Mouse (Mus musculus) intestine, postnatal 0 days (tissue): Measurements from ENCODE around the gene Nicn1. TPM values are rescaled to one million over a fixed set of nuclear protein-coding genes. Genes with fewer than 3 reads are reported as not detected.

Experiments
- ATAC-seq: fragments of 200-750 bp; cut with Nextera tagmentation; 2 replicates; pipeline ENCODE4 v1.8.0; 2017; ENCODE audit warnings: mild to moderate bottlenecking, moderate TSS enrichment, moderate library complexity
- H3K27ac ChIP-seq: fragments of 300-500 bp; sonication (generic); 2 replicates; pipeline ENCODE4 v1.5.1; 2014; ENCODE audit warnings: mild to moderate bottlenecking, low read depth, low read length, moderate library complexity
- H3K27me3 ChIP-seq: fragments of 300-500 bp; sonication (generic); replicated peaks from 2 replicates; pipeline ENCODE4 v1.6.1; 2014; ENCODE audit warnings: low read length, mixed read lengths; ENCODE audit not compliant: control insufficient read depth, insufficient read depth
- H3K36me3 ChIP-seq: fragments of 300-500 bp; sonication (generic); 2 replicates; pipeline ENCODE4 v1.6.1; 2014; ENCODE audit warnings: mild to moderate bottlenecking, moderate library complexity; ENCODE audit not compliant: control insufficient read depth, insufficient read depth
- H3K4me1 ChIP-seq: fragments of 300-500 bp; sonication (generic); replicated peaks from 2 replicates; pipeline ENCODE4 v1.6.1; 2014; ENCODE audit warnings: antibody characterized with exemption, low read length, mixed read lengths; ENCODE audit not compliant: control insufficient read depth, insufficient read depth
- H3K4me2 ChIP-seq: fragments of 300-500 bp; sonication (generic); replicated peaks from 2 replicates; pipeline ENCODE4 v1.6.1; 2014; ENCODE audit warnings: low read depth, mild to moderate bottlenecking, moderate library complexity
- H3K4me3 ChIP-seq: fragments of 300-500 bp; sonication (generic); 2 replicates; pipeline ENCODE4 v1.5.1; 2014; ENCODE audit warnings: low read depth, low read length
- H3K9ac ChIP-seq: fragments of 300-500 bp; sonication (generic); 2 replicates; pipeline ENCODE4 v1.6.1; 2014; ENCODE audit warnings: mild to moderate bottlenecking, low read depth, low read length
- H3K9me3 ChIP-seq: fragments of 300-500 bp; sonication (generic); 2 replicates; pipeline ENCODE4 v1.6.1; 2016; ENCODE audit warnings: mixed run types; ENCODE audit not compliant: control insufficient read depth
- CTCF ChIP-seq: sonication (generic); IDR thresholded peaks from 2 replicates; pipeline ENCODE4 v1.5.1; 2016; ENCODE audit warnings: low read depth, mild to moderate bottlenecking, control low read depth, antibody characterized with exemption, moderate library complexity
- WGBS: fragments of 180-500 bp; shearing (Covaris S2); extraction: QIAGEN DNeasy Blood & Tissue Kit; methylation state at CpG from one replicate; pipeline ENCODE4 v1.1.7; 2014; 5-methylcytosine and 5-hydroxymethylcytosine counted together
- polyA plus RNA-seq: library from polyadenylated mRNA; unstranded; fragments of >200 nt; fragmentation: Nextera tagmentation; extraction: Ambion mirVana; gene quantifications from 2 replicates; pipeline ENCODE4 v1.2.1, GENCODE M21; 2015

The Nicn1 gene
- polyA plus RNA-seq, 1 experiment from 2014 or later: 15.6 TPM

GRCm38 (mm10) chr9:108339886-108340257 is 49.6 kb downstream of the Nicn1 start:
- Histone ChIP-seq H3K27ac (peak overlapping the region; percentile 96), H3K36me3 (peaks cover 13% of the 10 kb centered on the region; the same call in 1 of the 2 replicates), H3K4me1 (peaks cover 15% of the 10 kb centered on the region), H3K9ac (peak overlapping the region; percentile 79), H3K9me3 (no peaks in the 10 kb centered on the region), H3K27me3 (no peaks in the 10 kb centered on the region), H3K4me2 (peak overlapping the region; percentile 80), H3K4me3 (peak overlapping the region; percentile 69)
- 7% methylated on average over 20 of the region's 20 CpGs for WGBS
- no peak for TF ChIP-seq CTCF
- no peak for ATAC-seq

GRCm38 (mm10) chr9:108340258-108341138 is 50.3 kb downstream of the Nicn1 start:
- Histone ChIP-seq H3K36me3 (peaks cover 6% of the 10 kb centered on the region; the same call in 1 of the 2 replicates), H3K4me3 (peak overlapping the region; percentile 69), H3K4me1 (peaks cover 15% of the 10 kb centered on the region), H3K27me3 (no peaks in the 10 kb centered on the region), H3K4me2 (peak overlapping the region; percentile 80), H3K9me3 (no peaks in the 10 kb centered on the region), H3K9ac (peak overlapping the region; percentile 79), H3K27ac (peak overlapping the region; percentile 96)
- TF ChIP-seq CTCF: no peak
- 32% methylated on average over 10 of the region's 10 CpGs for WGBS
- ATAC-seq: peak; percentile 15; the same call in 1 of the 2 replicates

GRCm38 (mm10) chr9:108341139-108341475 is 50.9 kb downstream of the Nicn1 start:
- Histone ChIP-seq H3K27ac (peak overlapping the region; percentile 96), H3K27me3 (no peaks in the 10 kb centered on the region), H3K4me3 (peak overlapping the region; percentile 69; the same call in 1 of the 2 replicates), H3K4me1 (peaks cover 15% of the 10 kb centered on the region), H3K4me2 (peak overlapping the region; percentile 80), H3K9me3 (no peaks in the 10 kb centered on the region), H3K36me3 (peaks cover 3% of the 10 kb centered on the region; the same call in 1 of the 2 replicates), H3K9ac (no peak overlapping the region)
- TF ChIP-seq CTCF: no peak
- ATAC-seq: no peak
- 62% methylated on average over 5 of the region's 5 CpGs for WGBS

GRCm38 (mm10) chr9:108341801-108342200 is 51.6 kb downstream of the Nicn1 start:
- no peak for TF ChIP-seq CTCF

GRCm38 (mm10) chr9:108342301-108342831 is 52.1 kb downstream of the Nicn1 start:
- Histone ChIP-seq H3K9me3 (no peaks in the 10 kb centered on the region), H3K4me1 (peaks cover 15% of the 10 kb centered on the region), H3K27ac (peak overlapping the region; percentile 96), H3K4me2 (peak overlapping the region; percentile 80), H3K4me3 (no peak overlapping the region), H3K9ac (no peak overlapping the region), H3K36me3 (peaks cover 3% of the 10 kb centered on the region; the same call in 1 of the 2 replicates), H3K27me3 (no peaks in the 10 kb centered on the region)
- ATAC-seq: no peak
- peak; percentile 27; the same call in 1 of the 2 replicates for TF ChIP-seq CTCF
- 5% methylated on average over 5 of the region's 5 CpGs for WGBS

More at GRCm38 (mm10) chr9:108341801-108342200, 51.6 kb downstream of the Nicn1 start:
- Histone ChIP-seq H3K4me1 (peaks cover 15% of the 10 kb centered on the region), H3K27me3 (no peaks in the 10 kb centered on the region), H3K27ac (peak overlapping the region; percentile 96), H3K9me3 (no peaks in the 10 kb centered on the region), H3K36me3 (peaks cover 3% of the 10 kb centered on the region; the same call in 1 of the 2 replicates), H3K4me3 (no peak overlapping the region), H3K9ac (no peak overlapping the region; the same call in 1 of the 2 replicates), H3K4me2 (peak overlapping the region; percentile 80; the same call in 1 of the 2 replicates)
- ATAC-seq: no peak

GRCm38 (mm10) chr9:108343331-108343730 is 53.1 kb downstream of the Nicn1 start:
- TF ChIP-seq CTCF: no peak
- Histone ChIP-seq H3K27me3 (no peaks in the 10 kb centered on the region), H3K36me3 (peaks cover 3% of the 10 kb centered on the region; the same call in 1 of the 2 replicates), H3K4me2 (no peak overlapping the region), H3K4me3 (no peak overlapping the region), H3K4me1 (peaks cover 15% of the 10 kb centered on the region), H3K9me3 (no peaks in the 10 kb centered on the region), H3K27ac (peak overlapping the region; percentile 96; the same call in 1 of the 2 replicates), H3K9ac (no peak overlapping the region)
- 36% methylated on average over 3 of the region's 3 CpGs for WGBS
- 0 out of 2 replicates have a peak, but pooled peaks have one; percentile 1 for ATAC-seq
